Mouse (Mus musculus) cortical plate, adult 2 months (tissue): ENCODE measurements around the gene Apbb2.

Experiments
- CTCF ChIP-seq: fragments of 200-500 bp; IDR thresholded peaks from 2 replicates; pipeline ENCODE4 v1.5.1; 2011; ENCODE audit warnings: mild to moderate bottlenecking, control low read depth, low read length; ENCODE audit not compliant: insufficient read depth; ENCODE audit errors: extremely low read depth
- POLR2A ChIP-seq: fragments of 200-500 bp; IDR thresholded peaks from 2 replicates; pipeline ENCODE4 v1.6.1; 2011; ENCODE audit warnings: mild to moderate bottlenecking, low read length, control low read depth; ENCODE audit not compliant: insufficient read depth; ENCODE audit errors: extremely low read depth

GRCm38 (mm10) chr5:66647504-66647903 lies 28.9 kb upstream of the Apbb2 start:
- TF ChIP-seq POLR2A (no peak), CTCF (no peak)
